Mouse (Mus musculus) c-Kit-positive CD71-negative TER-119-negative erythroid progenitor cells, embryonic 14.5 days (primary cell): ENCODE data around the gene Adarb2.

Source experiments
- DNase-seq: peaks from one replicate; pipeline ENCODE4 v3.0.0-alpha.2; 2013; ENCODE audit warnings: low read depth

Adarb2 gene

GRCm38 (mm10) chr13:8680470-8681129, 477.9 kb downstream of the Adarb2 start:
- DNase-seq: no peak

- DNase-seq: no peak
Measured at GRCm38 (mm10) chr13:8691448-8691847, 488.8 kb downstream of the Adarb2 start.

GRCm38 (mm10) chr13:8692787-8693186, 490.1 kb downstream of the Adarb2 start:
- DNase-seq: no peak

GRCm38 (mm10) chr13:8698451-8698850, 495.8 kb downstream of the Adarb2 start:
- DNase-seq: no peak

- no peak for DNase-seq
Measured at GRCm38 (mm10) chr13:8699831-8700230, 497.2 kb downstream of the Adarb2 start.

- no peak for DNase-seq
Measured at GRCm38 (mm10) chr13:8700981-8701380, 498.3 kb downstream of the Adarb2 start.

GRCm38 (mm10) chr13:8705296-8705695, 502.6 kb downstream of the Adarb2 start:
- no peak for DNase-seq

GRCm38 (mm10) chr13:8713377-8713776, 510.7 kb downstream of the Adarb2 start:
- DNase-seq: no peak

GRCm38 (mm10) chr13:8729972-8730645, 527.4 kb downstream of the Adarb2 start:
- no peak for DNase-seq

GRCm38 (mm10) chr13:8737139-8737865, 534.6 kb downstream of the Adarb2 start:
- no peak for DNase-seq

GRCm38 (mm10) chr13:8742792-8743191, 540.1 kb downstream of the Adarb2 start:
- no peak for DNase-seq

GRCm38 (mm10) chr13:8744565-8744964, 541.9 kb downstream of the Adarb2 start:
- DNase-seq: no peak

- DNase-seq: no peak
Measured at GRCm38 (mm10) chr13:8745596-8745995, 542.9 kb downstream of the Adarb2 start.

- no peak for DNase-seq
Measured at GRCm38 (mm10) chr13:8749451-8749850, 546.8 kb downstream of the Adarb2 start.

- DNase-seq: no peak
Measured at GRCm38 (mm10) chr13:8760940-8761339, 558.3 kb downstream of the Adarb2 start.

GRCm38 (mm10) chr13:8769654-8770227, 567.1 kb downstream of the Adarb2 start:
- no peak for DNase-seq

- no peak for DNase-seq
Measured at GRCm38 (mm10) chr13:8770616-8771015, 568.0 kb downstream of the Adarb2 start.

GRCm38 (mm10) chr13:8780441-8780840, 577.8 kb downstream of the Adarb2 start:
- peak; percentile 69 for DNase-seq

- DNase-seq: no peak
Measured at GRCm38 (mm10) chr13:8782636-8783035, 580.0 kb downstream of the Adarb2 start.

GRCm38 (mm10) chr13:8783686-8784307, 581.1 kb downstream of the Adarb2 start:
- DNase-seq: no peak

- no peak for DNase-seq
Measured at GRCm38 (mm10) chr13:8784308-8785061, 581.8 kb downstream of the Adarb2 start.
